Mouse (Mus musculus) midbrain, embryonic 16.5 days (tissue): ENCODE data around the gene Hist1h2bq. TPM values are rescaled to one million over a fixed set of nuclear protein-coding genes. Genes with fewer than 3 reads are reported as not detected.
"Not testable (repeated sequence)": the region's sequence is repeated elsewhere in the genome, so short reads cannot be mapped to it uniquely, and the experiment has no call there.

Source experiments
- ATAC-seq: fragments of 200-750 bp; cut with Nextera tagmentation; 2 replicates; pipeline ENCODE4 v1.8.0; 2017; ENCODE audit warnings: moderate TSS enrichment
- H3K27ac ChIP-seq: fragments of 300-500 bp; sonication (generic); 2 replicates; pipeline ENCODE4 v1.5.1; 2014; ENCODE audit warnings: mild to moderate bottlenecking, low read length, mixed read lengths
- H3K27me3 ChIP-seq: fragments of 300-500 bp; sonication (generic); 2 replicates; pipeline ENCODE4 v1.6.1; 2014; ENCODE audit warnings: low read depth, low read length, mixed read lengths; ENCODE audit not compliant: control insufficient read depth, insufficient read depth
- H3K36me3 ChIP-seq: fragments of 300-500 bp; sonication (generic); 2 replicates; pipeline ENCODE4 v1.6.1; 2014; ENCODE audit warnings: mild to moderate bottlenecking, low read length, moderate library complexity, mixed read lengths; ENCODE audit not compliant: control insufficient read depth, insufficient read depth
- H3K4me1 ChIP-seq: fragments of 300-500 bp; sonication (generic); 2 replicates; pipeline ENCODE4 v1.6.1; 2014; ENCODE audit warnings: mild to moderate bottlenecking, low read length, mixed read lengths; ENCODE audit not compliant: control insufficient read depth, insufficient read depth
- H3K4me2 ChIP-seq: fragments of 300-500 bp; sonication (generic); 2 replicates; pipeline ENCODE4 v1.6.1; 2014; ENCODE audit warnings: mild to moderate bottlenecking, low read length, mixed read lengths
- H3K4me3 ChIP-seq: fragments of 300-500 bp; sonication (generic); 2 replicates; pipeline ENCODE4 v1.5.1; 2014; ENCODE audit warnings: low read depth, mild to moderate bottlenecking, low read length, moderate library complexity, mixed read lengths
- H3K9ac ChIP-seq: fragments of 300-500 bp; sonication (generic); 2 replicates; pipeline ENCODE4 v1.6.1; 2014; ENCODE audit warnings: low read depth, low read length, mixed read lengths
- H3K9me3 ChIP-seq: fragments of 300-500 bp; sonication (generic); replicated peaks from 2 replicates; pipeline ENCODE4 v1.6.1; 2014; ENCODE audit warnings: mild to moderate bottlenecking, low read length, mixed read lengths; ENCODE audit not compliant: control insufficient read depth, poor library complexity, severe bottlenecking
- WGBS: fragments of 180-500 bp; shearing (Covaris S2); extraction: QIAGEN DNeasy Blood & Tissue Kit; methylation state at CpG from one replicate; pipeline ENCODE4 v1.1.7; 2014; 5-methylcytosine and 5-hydroxymethylcytosine counted together
- polyA plus RNA-seq: library from polyadenylated mRNA; unstranded; fragments of >200 nt; fragmentation: Nextera tagmentation; extraction: Ambion mirVana; gene quantifications from 2 replicates; pipeline ENCODE4 v1.2.1, GENCODE M21; 2015

Hist1h2bq gene
- 3.4 and 3.5 TPM in 2 replicates for polyA plus RNA-seq

- H3K9ac ChIP-seq, H3K4me3 ChIP-seq, H3K4me2 ChIP-seq, H3K36me3 ChIP-seq, H3K4me1 ChIP-seq, H3K27ac ChIP-seq, H3K27me3 ChIP-seq, H3K9me3 ChIP-seq: not testable (repeated sequence)
- peak; percentile 99 for ATAC-seq
- no CpG with 5 or more reads among the region's 23 CpGs for WGBS
Observed at GRCm38 (mm10) chr13:21810073-21810472, at the start of gene Hist1h2bq, which contains the start of gene Hist1h2ao. Hist1h2bq (minus strand) TSS chr13:21810197. Hist1h2ao (plus strand) TSS chr13:21810465.

- H3K4me3 ChIP-seq: peak overlapping the region; percentile 42
- 1% methylated on average over 15 of the region's 15 CpGs for WGBS
Observed at GRCm38 (mm10) chr13:21855698-21856162, 45.7 kb upstream of the Hist1h2bq start.

GRCm38 (mm10) chr13:21855146-21855545, 45.1 kb upstream of the Hist1h2bq start:
- under 1% methylated on average over 11 of the region's 11 CpGs for WGBS
- Histone ChIP-seq H3K27ac (no peak overlapping the region), H3K9me3 (no peaks in the 10 kb centered on the region), H3K36me3 (no peaks in the 10 kb centered on the region), H3K4me3 (peak overlapping the region; percentile 42), H3K27me3 (no peaks in the 10 kb centered on the region; the same call in 1 of the 2 replicates), H3K4me1 (no peaks in the 10 kb centered on the region), H3K9ac (no peak overlapping the region), H3K4me2 (peak overlapping the region; percentile 53)
- peak; percentile 87 for ATAC-seq

More at GRCm38 (mm10) chr13:21855698-21856162, 45.7 kb upstream of the Hist1h2bq start:
- peak overlapping the region; percentile 58 for H3K9ac ChIP-seq
- no peaks in the 10 kb centered on the region for H3K4me1 ChIP-seq
- no peaks in the 10 kb centered on the region for H3K36me3 ChIP-seq
- ATAC-seq: peak; percentile 71; the same call in 1 of the 2 replicates
- no peaks in the 10 kb centered on the region; the same call in 1 of the 2 replicates for H3K27me3 ChIP-seq
- peak overlapping the region; percentile 53 for H3K4me2 ChIP-seq
- no peak overlapping the region for H3K27ac ChIP-seq
- H3K9me3 ChIP-seq: no peaks in the 10 kb centered on the region

- H3K4me2 ChIP-seq: no peak overlapping the region
- no peak for ATAC-seq
- H3K4me1 ChIP-seq: no peaks in the 10 kb centered on the region
- no peak overlapping the region for H3K9ac ChIP-seq
- no peaks in the 10 kb centered on the region for H3K36me3 ChIP-seq
- H3K27ac ChIP-seq: no peak overlapping the region
- H3K4me3 ChIP-seq: no peak overlapping the region
- no peaks in the 10 kb centered on the region for H3K9me3 ChIP-seq
- H3K27me3 ChIP-seq: no peaks in the 10 kb centered on the region; the same call in 1 of the 2 replicates
- WGBS: 66% methylated on average over 3 of the region's 3 CpGs
Observed at GRCm38 (mm10) chr13:21852215-21852945, 42.4 kb upstream of the Hist1h2bq start.

GRCm38 (mm10) chr13:21850696-21851095, 40.7 kb upstream of the Hist1h2bq start:
- H3K27ac ChIP-seq, H3K4me1 ChIP-seq, H3K36me3 ChIP-seq, H3K9ac ChIP-seq, H3K27me3 ChIP-seq, H3K4me2 ChIP-seq, H3K9me3 ChIP-seq, H3K4me3 ChIP-seq, ATAC-seq: not testable (repeated sequence)
- WGBS: 23% methylated on average over 1 of the region's 1 CpGs

GRCm38 (mm10) chr13:21847883-21848282, 37.9 kb upstream of the Hist1h2bq start:
- no peak overlapping the region for H3K4me2 ChIP-seq
- H3K4me3 ChIP-seq: no peak overlapping the region
- H3K27ac ChIP-seq: no peak overlapping the region
- H3K36me3 ChIP-seq: no peaks in the 10 kb centered on the region
- no peaks in the 10 kb centered on the region for H3K9me3 ChIP-seq
- no peaks in the 10 kb centered on the region for H3K4me1 ChIP-seq
- no peak for ATAC-seq
- H3K9ac ChIP-seq: no peak overlapping the region
- H3K27me3 ChIP-seq: no peaks in the 10 kb centered on the region
- WGBS: 13% methylated on average over 8 of the region's 8 CpGs

GRCm38 (mm10) chr13:21846356-21846755, 36.4 kb upstream of the Hist1h2bq start:
- not testable (repeated sequence) for H3K36me3 ChIP-seq, H3K9me3 ChIP-seq, ATAC-seq, H3K9ac ChIP-seq, H3K27ac ChIP-seq, H3K4me3 ChIP-seq, H3K4me1 ChIP-seq, H3K27me3 ChIP-seq, H3K4me2 ChIP-seq

- no CpG with 5 or more reads among the region's 4 CpGs for WGBS
Observed at GRCm38 (mm10) chr13:21840508-21840907, 30.5 kb upstream of the Hist1h2bq start.

GRCm38 (mm10) chr13:21833461-21833860, 23.5 kb upstream of the Hist1h2bq start, which contains the start of the genes Hist1h2ap and Hist1h2br:
Hist1h2ap (minus strand) TSS chr13:21833507.
Hist1h2br (plus strand) TSS chr13:21833743.
- H3K27me3 ChIP-seq, H3K4me2 ChIP-seq, H3K9ac ChIP-seq, H3K4me1 ChIP-seq, H3K36me3 ChIP-seq, H3K4me3 ChIP-seq, H3K9me3 ChIP-seq, H3K27ac ChIP-seq: not testable (repeated sequence)
- peak; percentile 97 for ATAC-seq
- no CpG with 5 or more reads among the region's 24 CpGs for WGBS

More at GRCm38 (mm10) chr13:21840508-21840907, 30.5 kb upstream of the Hist1h2bq start:
- not testable (repeated sequence) for H3K4me1 ChIP-seq, H3K4me2 ChIP-seq, H3K9me3 ChIP-seq, H3K4me3 ChIP-seq, H3K9ac ChIP-seq, H3K27me3 ChIP-seq, H3K36me3 ChIP-seq, H3K27ac ChIP-seq
- peak; percentile 77 for ATAC-seq
